Mouse (Mus musculus) erythroblast, embryonic 14.5 days (primary cell): ENCODE results near the gene Ap4e1.

ENCODE experiments used
- GATA1 ChIP-seq: IDR thresholded peaks from 2 replicates; pipeline ENCODE4 v1.6.1; 2012; ENCODE audit warnings: low read length, inconsistent platforms, mixed read lengths
- TAL1 ChIP-seq: IDR thresholded peaks from 3 replicates; pipeline ENCODE4 v1.6.1; 2012; ENCODE audit warnings: low read length, inconsistent platforms, mixed read lengths

GRCm38 (mm10) chr2:126961696-126962095 lies 46.8 kb upstream of the Ap4e1 start:
- TF ChIP-seq GATA1 (no peak), TAL1 (no peak)
